Comparison of ENCODE assay signal across 18 mouse cellular contexts in genomic region chr4:72662477-72662876, GRCm38 (mm10).
DNase-seq lines count a peak whose midpoint lies in the region; ATAC-seq and TF ChIP-seq lines count a peak whose summit lies in the region.
"Had no signal": no experiment of that assay in that cellular context is flagged by ENCODE, and none has a peak within 500 bp of the region (broad histone marks: within the 10 kb centered on the region; RNA-seq: fewer than 3 reads in every experiment).

No protein-coding gene starts in this region.

- H3K27me3 ChIP-seq in forebrain, embryonic 13.5 days = no peaks in the 10 kb centered on the region
- H3K27me3 ChIP-seq in forebrain, embryonic 12.5 days = no peaks in the 10 kb centered on the region
- H3K27me3 ChIP-seq in kidney, postnatal 0 days (ENCODE audit: insufficient read depth, low read length) = no peaks in the 10 kb centered on the region
- no peaks in the 10 kb centered on the region for H3K27me3 ChIP-seq in kidney, embryonic 14.5 days (ENCODE audit: control insufficient read depth, insufficient read depth, low read length)
- no peaks in the 10 kb centered on the region for H3K27me3 ChIP-seq in forebrain, postnatal 0 days (ENCODE audit: insufficient read depth, low read length)
- H3K27me3 ChIP-seq: embryonic facial prominence, embryonic 12.5 days; neural tube, embryonic 13.5 days had no signal

- no peaks in the 10 kb centered on the region for H3K36me3 ChIP-seq in forebrain, embryonic 13.5 days (ENCODE audit: poor library complexity, severe bottlenecking)
- H3K36me3 ChIP-seq in forebrain, embryonic 12.5 days (replicated peaks) = no peaks in the 10 kb centered on the region
- H3K36me3 ChIP-seq in kidney, postnatal 0 days (ENCODE audit: insufficient read depth, low read length) = no peaks in the 10 kb centered on the region
- no peaks in the 10 kb centered on the region for H3K36me3 ChIP-seq in kidney, embryonic 14.5 days (ENCODE audit: control insufficient read depth, insufficient read depth, low read length)
- H3K36me3 ChIP-seq in forebrain, postnatal 0 days (ENCODE audit: insufficient read depth) = no peaks in the 10 kb centered on the region
- H3K36me3 ChIP-seq: embryonic facial prominence, embryonic 12.5 days; neural tube, embryonic 13.5 days had no signal

- DNase-seq in kidney, postnatal 0 days (ENCODE audit: low spot score) = peak; percentile 69
- peak; percentile 35 for DNase-seq in Muller cell, postnatal 12 days (ENCODE audit: inconsistent ontology term)
- peak; percentile 9 for DNase-seq in forebrain, postnatal 0 days
- DNase-seq in adrenal gland, adult 2 months = no peak
- DNase-seq: cerebellum, adult 9-10 months; gastrocnemius, postnatal 25 days; heart, adult 2 months; heart, postnatal 4 days; kidney, adult 2 months; lung, postnatal 14 days had no signal

- no peaks in the 10 kb centered on the region for H3K4me1 ChIP-seq in forebrain, embryonic 13.5 days
- H3K4me1 ChIP-seq in forebrain, embryonic 12.5 days = no peaks in the 10 kb centered on the region
- no peaks in the 10 kb centered on the region for H3K4me1 ChIP-seq in kidney, postnatal 0 days (replicated peaks; ENCODE audit: insufficient read depth, low read length)
- no peaks in the 10 kb centered on the region for H3K4me1 ChIP-seq in kidney, embryonic 14.5 days (ENCODE audit: control insufficient read depth, insufficient read depth, low read length)
- H3K4me1 ChIP-seq in forebrain, postnatal 0 days (ENCODE audit: insufficient read depth) = no peaks in the 10 kb centered on the region
- H3K4me1 ChIP-seq: embryonic facial prominence, embryonic 12.5 days; neural tube, embryonic 13.5 days had no signal

- no peak for TF ChIP-seq CTCF in kidney, postnatal 0 days (IDR thresholded peaks at IDR 0.05; ENCODE audit: low read depth)
- no peak for TF ChIP-seq CTCF in forebrain, postnatal 0 days (IDR thresholded peaks at IDR 0.05; ENCODE audit: low read depth)

- peak; percentile 36; the same call in 1 of the 2 replicates for ATAC-seq in forebrain, embryonic 13.5 days
- ATAC-seq in forebrain, embryonic 12.5 days (ENCODE audit: low FRiP score) = no peak
- ATAC-seq in kidney, postnatal 0 days (replicated peaks; ENCODE audit: low FRiP score, low read depth) = no peak
- no peak for ATAC-seq in kidney, embryonic 14.5 days (ENCODE audit: low FRiP score, low TSS enrichment)
- 0 out of 2 replicates have a peak, but pooled peaks have one; percentile 20 for ATAC-seq in forebrain, postnatal 0 days
- no peak for ATAC-seq in megakaryocyte, adult 5-6 weeks (ENCODE audit: poor library complexity, severe bottlenecking)
- ATAC-seq: CD4-positive, CD25-positive, alpha-beta regulatory T cell, adult 4 months had no signal

- H3K4me2 ChIP-seq in forebrain, embryonic 13.5 days = no peak overlapping the region
- H3K4me2 ChIP-seq in forebrain, embryonic 12.5 days = no peak overlapping the region
- H3K4me2 ChIP-seq in kidney, postnatal 0 days (ENCODE audit: low read length) = no peak overlapping the region
- no peak overlapping the region for H3K4me2 ChIP-seq in kidney, embryonic 14.5 days (replicated peaks; ENCODE audit: low read depth, low read length)
- H3K4me2 ChIP-seq in forebrain, postnatal 0 days (ENCODE audit: low read depth) = no peak overlapping the region
- H3K4me2 ChIP-seq: embryonic facial prominence, embryonic 12.5 days; neural tube, embryonic 13.5 days had no signal

- H3K27ac ChIP-seq in forebrain, embryonic 13.5 days = no peak overlapping the region
- no peak overlapping the region for H3K27ac ChIP-seq in forebrain, embryonic 12.5 days
- H3K27ac ChIP-seq in kidney, postnatal 0 days = no peak overlapping the region
- H3K27ac ChIP-seq in kidney, embryonic 14.5 days (ENCODE audit: low read depth, low read length) = no peak overlapping the region
- no peak overlapping the region for H3K27ac ChIP-seq in forebrain, postnatal 0 days (ENCODE audit: low read depth, low read length)
- H3K27ac ChIP-seq: embryonic facial prominence, embryonic 12.5 days; heart, adult 2 months; liver, embryonic 14.5 days; neural tube, embryonic 13.5 days had no signal

- no peak overlapping the region for H3K9ac ChIP-seq in forebrain, embryonic 13.5 days
- H3K9ac ChIP-seq in forebrain, embryonic 12.5 days = no peak overlapping the region
- H3K9ac ChIP-seq in kidney, postnatal 0 days (ENCODE audit: low read depth, low read length) = no peak overlapping the region
- H3K9ac ChIP-seq in kidney, embryonic 14.5 days (ENCODE audit: low read depth, low read length) = no peak overlapping the region
- H3K9ac ChIP-seq in forebrain, postnatal 0 days = no peak overlapping the region
- H3K9ac ChIP-seq: embryonic facial prominence, embryonic 12.5 days; liver, embryonic 14.5 days; neural tube, embryonic 13.5 days had no signal

- no peak overlapping the region for H3K4me3 ChIP-seq in forebrain, embryonic 13.5 days
- no peak overlapping the region for H3K4me3 ChIP-seq in forebrain, embryonic 12.5 days (replicated peaks)
- H3K4me3 ChIP-seq in kidney, postnatal 0 days (replicated peaks; ENCODE audit: low read depth, low read length) = no peak overlapping the region
- H3K4me3 ChIP-seq in kidney, embryonic 14.5 days (ENCODE audit: low read length) = no peak overlapping the region
- no peak overlapping the region for H3K4me3 ChIP-seq in forebrain, postnatal 0 days (ENCODE audit: low read depth, low read length)
- H3K4me3 ChIP-seq: embryonic facial prominence, embryonic 12.5 days; heart, adult 2 months; neural tube, embryonic 13.5 days had no signal

- H3K9me3 ChIP-seq in forebrain, embryonic 13.5 days (replicated peaks) = no peaks in the 10 kb centered on the region
- H3K9me3 ChIP-seq in forebrain, embryonic 12.5 days = no peaks in the 10 kb centered on the region
- H3K9me3 ChIP-seq in kidney, postnatal 0 days (replicated peaks; ENCODE audit: low read length) = no peaks in the 10 kb centered on the region
- no peaks in the 10 kb centered on the region for H3K9me3 ChIP-seq in kidney, embryonic 14.5 days (ENCODE audit: control insufficient read depth, low read length)
- no peaks in the 10 kb centered on the region for H3K9me3 ChIP-seq in forebrain, postnatal 0 days (ENCODE audit: low read length)
- H3K9me3 ChIP-seq: embryonic facial prominence, embryonic 12.5 days; neural tube, embryonic 13.5 days had no signal

Comparison
In these comparisons a context has a peak if more than half of its experiments do, and no peak if none do; other contexts are left out.
1. ATAC-seq: peak in forebrain, embryonic 13.5 days (single experiment) and forebrain, postnatal 0 days (single experiment); none in forebrain, embryonic 12.5 days (single experiment), kidney, postnatal 0 days (single experiment), kidney, embryonic 14.5 days (single experiment) and megakaryocyte, adult 5-6 weeks (single experiment).